Mouse (Mus musculus) R1 (cell line): ENCODE data around the gene Yipf1.

Experiments
- DNase-seq: peaks from one replicate; pipeline ENCODE4 v3.0.0-alpha.2; 2018; ENCODE audit warnings: low read depth, low spot score

Yipf1 gene

GRCm38 (mm10) chr4:107313690-107314478, at the start of gene Yipf1:
TSS of gene Yipf1 (plus strand) at chr4:107314363.
- DNase-seq: peak; percentile 83

GRCm38 (mm10) chr4:107273683-107274082, 40.5 kb upstream of the Yipf1 start:
- no peak for DNase-seq

- no peak for DNase-seq
These were observed 39.7 kb upstream of the Yipf1 start for GRCm38 (mm10) chr4:107274511-107274910.

DNA sequence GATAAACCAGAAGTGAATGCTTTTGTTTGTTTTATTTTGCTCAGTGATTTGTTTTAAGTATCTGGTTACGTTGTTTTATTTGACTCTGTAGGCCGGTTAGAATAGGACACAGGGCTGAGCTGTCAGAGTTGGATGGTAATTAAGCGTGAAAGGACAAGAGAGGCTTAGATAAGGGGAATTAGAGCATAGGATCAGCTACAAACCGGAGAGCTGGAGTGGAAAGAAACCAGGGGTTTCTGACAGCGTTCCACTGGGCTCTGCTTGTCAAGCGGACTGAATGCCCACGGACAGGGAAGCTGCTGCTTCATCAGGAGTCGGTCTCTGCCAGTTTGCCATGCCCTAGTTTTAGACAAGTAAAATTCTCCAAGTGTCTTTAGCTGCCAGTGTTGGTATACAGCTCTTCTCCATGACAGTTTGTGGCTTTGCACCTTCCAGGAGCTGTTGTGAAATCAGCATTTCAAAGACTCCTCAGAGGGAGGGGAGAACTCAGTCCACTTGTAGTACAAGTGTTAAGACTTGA, 35.9 kb upstream of the Yipf1 start:
- no peak for DNase-seq

GRCm38 (mm10) chr4:107280843-107281475, 33.2 kb upstream of the Yipf1 start:
- DNase-seq: peak; percentile 60

GRCm38 (mm10) chr4:107285446-107286200, 28.5 kb upstream of the Yipf1 start:
- DNase-seq: no peak

DNA sequence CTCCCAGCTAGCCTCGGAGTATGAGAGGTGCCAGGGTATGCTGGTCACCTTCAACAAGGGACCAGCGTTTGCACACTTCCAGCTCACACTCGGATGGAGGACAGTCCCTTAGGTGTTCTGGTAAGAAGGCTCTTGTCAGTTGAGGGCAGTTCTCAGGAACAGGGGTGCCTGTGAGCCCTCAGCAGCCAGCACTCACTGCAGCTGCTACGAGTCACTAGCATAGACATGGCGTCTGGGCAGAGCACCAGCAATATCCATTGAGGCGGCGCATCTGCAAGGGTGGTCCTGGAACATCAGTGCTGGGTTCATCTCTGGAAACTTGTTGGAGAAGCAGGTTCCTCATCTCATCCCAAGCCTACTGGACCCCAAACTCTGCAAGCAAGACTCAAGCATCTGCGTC, 27.8 kb upstream of the Yipf1 start:
- no peak for DNase-seq

DNA sequence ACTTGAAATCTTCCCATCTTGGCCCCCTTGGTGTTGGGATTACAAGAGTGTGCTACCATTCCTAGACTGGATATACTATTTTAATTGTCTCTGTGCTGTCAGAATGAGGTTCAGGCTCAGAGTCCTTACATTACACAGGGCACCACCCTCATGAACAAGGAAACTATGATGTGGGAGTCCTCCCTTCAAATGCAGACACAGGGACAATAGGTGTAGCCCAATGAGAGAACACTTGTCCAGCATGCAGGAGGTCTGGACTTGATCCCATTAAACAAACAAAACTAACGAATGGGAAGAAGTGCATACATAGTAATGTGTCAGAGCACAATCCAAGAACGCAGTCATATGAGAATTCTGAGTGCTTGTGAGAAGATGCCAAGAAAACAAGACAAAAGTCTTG, 26.6 kb upstream of the Yipf1 start:
- DNase-seq: no peak

DNA sequence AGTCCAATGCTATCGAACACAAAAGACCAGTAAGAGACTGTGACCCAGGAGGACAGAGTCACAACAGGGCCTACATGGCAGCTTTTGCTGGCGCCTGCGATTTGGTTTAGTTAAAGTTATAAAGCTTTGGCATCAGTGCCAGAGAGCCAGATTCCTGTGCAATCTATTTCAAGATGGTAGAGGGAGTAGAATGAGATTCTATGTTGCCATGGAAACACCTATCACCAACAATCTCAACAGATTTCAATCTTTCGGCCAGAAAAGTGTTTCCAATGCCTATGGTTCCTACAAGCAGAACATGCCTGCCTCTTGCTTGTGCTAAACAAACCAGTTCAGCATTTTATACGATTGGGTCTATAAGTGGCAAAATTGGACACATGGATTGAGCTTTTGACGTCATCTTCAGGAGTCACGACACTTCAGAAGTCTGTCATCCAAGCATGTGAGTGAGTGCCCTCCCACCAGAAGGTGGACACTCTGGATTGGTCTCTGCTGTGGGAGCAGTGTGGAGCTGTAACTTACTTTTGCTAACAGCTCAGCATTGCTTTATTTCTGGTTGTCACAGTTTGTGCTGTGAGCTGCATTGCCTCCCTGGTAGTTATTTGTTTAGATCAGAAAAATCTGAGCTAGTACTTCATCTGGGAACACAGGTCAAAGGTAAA, 22.4 kb upstream of the Yipf1 start:
- no peak for DNase-seq

- no peak for DNase-seq
These were observed 21.9 kb upstream of the Yipf1 start for GRCm38 (mm10) chr4:107292273-107292662.

GRCm38 (mm10) chr4:107298071-107298606, 16.0 kb upstream of the Yipf1 start:
- DNase-seq: no peak

DNA sequence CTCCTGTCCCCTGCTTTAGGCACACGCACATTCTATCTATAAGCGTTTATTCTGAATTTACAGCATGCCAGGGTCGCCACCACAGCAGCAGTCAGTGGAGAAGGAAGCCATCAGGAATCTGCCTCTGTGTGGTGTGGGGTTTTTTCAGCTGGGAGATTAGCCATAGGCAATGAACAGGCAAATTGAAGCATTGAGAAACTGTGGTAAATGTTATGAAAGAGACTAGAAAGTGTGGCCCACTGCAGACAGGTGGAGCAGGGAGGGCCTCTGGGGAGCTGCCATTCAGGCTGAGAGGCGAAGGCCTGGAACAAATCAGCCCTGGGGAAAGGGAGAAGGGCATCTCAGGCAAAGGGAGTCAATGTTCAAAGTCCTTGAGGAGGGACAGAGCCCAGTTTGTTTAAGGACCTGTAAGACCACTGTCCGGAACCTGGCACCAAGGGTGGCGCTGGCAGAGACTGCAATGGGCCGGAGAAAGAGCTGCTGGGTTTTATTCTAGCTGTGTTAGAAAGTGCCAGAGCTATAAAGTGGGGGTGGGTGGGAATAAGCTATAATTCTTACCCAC, 14.3 kb upstream of the Yipf1 start:
- DNase-seq: no peak

GRCm38 (mm10) chr4:107300371-107300770, 13.8 kb upstream of the Yipf1 start:
- DNase-seq: no peak

- no peak for DNase-seq
These were observed 13.1 kb upstream of the Yipf1 start for GRCm38 (mm10) chr4:107300902-107301555.

DNA sequence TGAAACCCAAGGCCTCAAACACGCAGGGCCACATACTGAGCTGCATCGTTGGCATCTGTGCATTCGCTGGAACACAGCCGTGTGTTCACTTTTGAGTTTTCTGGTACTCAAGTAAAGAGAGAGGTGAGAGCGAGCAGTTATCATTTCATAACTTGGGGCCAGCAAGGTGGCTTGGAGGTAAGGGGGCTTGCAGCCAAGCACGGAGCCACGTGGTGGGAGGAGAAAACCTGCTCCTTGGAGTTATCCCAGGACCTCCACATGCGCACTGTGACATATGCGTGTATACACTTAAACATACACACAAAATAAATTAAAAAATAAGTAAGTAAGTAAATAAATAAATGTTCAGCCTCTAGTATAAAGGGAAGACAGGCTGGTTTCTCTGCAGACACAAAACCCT, 11.9 kb upstream of the Yipf1 start:
- no peak for DNase-seq

DNA sequence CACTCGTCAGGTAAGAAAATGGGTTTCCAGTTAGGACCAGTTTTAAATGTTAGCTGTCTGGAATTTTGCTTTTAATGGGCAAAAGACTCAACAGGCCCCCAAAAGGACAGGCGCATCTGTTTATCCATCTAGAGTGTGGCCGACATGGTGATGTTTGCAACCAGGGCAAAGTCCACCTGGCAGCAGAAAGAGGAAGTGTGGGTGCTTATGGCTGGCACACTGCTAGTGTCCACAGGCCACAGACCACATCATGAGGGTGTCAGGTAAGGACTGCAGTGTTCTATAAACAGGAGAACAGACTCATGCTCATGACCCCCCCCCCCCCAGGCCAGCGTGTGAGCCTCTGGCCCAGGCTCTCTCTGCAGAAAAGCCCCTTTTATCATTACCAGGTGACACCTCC, 11.3 kb upstream of the Yipf1 start:
- no peak for DNase-seq

DNA sequence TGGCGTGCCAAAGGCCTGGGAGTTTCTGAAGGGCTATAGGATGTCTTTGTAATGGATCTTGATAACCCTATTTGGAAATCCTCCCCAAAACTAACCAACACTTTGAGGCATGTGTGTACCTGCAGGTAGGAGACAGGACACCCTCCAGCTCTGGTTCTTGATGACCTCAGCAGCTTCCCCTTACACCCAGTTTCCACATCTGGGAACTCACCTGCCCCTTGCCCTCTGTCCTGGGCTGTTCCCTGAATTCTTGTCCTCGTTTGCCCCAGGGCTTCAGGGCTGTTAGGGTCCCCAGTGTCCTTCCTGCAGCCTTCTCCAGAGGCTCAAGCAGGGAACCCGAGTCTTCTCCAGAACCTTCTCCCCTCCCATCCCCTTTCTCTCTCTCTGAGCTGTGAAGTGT, 10.6 kb upstream of the Yipf1 start:
- no peak for DNase-seq

GRCm38 (mm10) chr4:107306966-107307365, 7.2 kb upstream of the Yipf1 start, which contains the start of gene Dio1:
TSS of gene Dio1 (minus strand) at chr4:107307169.
- no peak for DNase-seq

DNA sequence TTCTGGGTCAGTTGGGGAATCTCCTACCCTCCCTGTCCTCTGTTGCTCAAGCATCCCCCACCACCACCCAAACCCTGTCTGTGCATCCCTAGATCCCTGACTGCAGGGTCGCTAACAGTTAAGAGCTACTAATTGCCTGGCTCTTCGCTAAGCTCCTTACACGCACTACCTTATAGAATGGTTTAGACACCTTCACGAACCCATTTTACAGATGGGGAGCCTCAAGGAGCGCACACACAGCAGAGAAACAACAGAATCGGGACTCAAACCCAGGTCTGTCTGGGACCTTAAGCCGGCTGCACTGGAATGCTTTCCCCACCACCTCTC, 279 bp downstream of the Yipf1 start:
- no peak for DNase-seq

DNA sequence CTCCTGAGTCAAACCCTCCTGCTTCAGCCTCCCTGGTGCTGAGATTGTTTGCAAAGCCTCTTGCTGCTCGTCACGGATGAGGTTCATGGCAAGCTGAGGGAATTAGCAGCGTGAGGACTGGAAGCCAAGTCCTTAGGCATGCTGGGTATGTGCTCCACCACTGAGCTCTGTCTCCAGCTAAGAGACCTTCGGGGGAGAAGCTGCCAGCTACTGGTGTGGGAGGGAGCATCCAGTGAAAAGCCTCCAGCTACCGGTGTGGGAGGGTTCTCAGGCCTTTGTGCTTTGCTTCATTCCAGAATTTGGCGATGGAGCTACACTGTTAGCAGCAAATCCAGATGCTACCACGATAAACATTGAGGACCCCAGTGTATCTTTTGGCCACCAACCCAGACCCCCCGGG, 4.5 kb downstream of the Yipf1 start:
- no peak for DNase-seq

DNA sequence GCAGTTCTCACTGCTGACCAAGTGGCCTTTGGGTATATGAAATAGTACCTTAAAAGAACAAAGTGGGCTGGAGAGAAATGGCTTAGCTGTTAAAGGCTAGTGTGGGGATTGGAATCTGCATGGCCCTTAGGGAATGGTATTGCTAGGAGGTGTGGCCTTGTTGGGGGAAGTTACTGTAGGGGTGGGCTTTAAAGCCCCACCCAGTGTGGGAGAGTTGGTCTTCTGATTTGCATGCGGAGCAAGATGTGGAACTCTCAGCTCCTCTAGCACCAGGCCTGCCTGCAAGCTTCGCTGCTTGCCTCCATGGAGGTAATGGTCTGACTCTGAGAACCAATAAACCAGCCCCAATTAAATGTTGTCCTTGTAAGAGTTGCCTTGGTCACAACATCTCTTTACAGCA, 6.9 kb downstream of the Yipf1 start:
- DNase-seq: peak; percentile 39
